Mouse (Mus musculus) neural tube, embryonic 14.5 days (tissue): ENCODE results near the gene C1qtnf6. TPM values are rescaled to one million over a fixed set of nuclear protein-coding genes. Genes with fewer than 3 reads are reported as not detected.

Source experiments
- ATAC-seq: fragments of 200-750 bp; cut with Nextera tagmentation; 2 replicates; pipeline ENCODE4 v1.8.0; 2017; ENCODE audit warnings: low read depth, mild to moderate bottlenecking, moderate TSS enrichment, moderate library complexity
- H3K27ac ChIP-seq: fragments of 300-500 bp; sonication (generic); 2 replicates; pipeline ENCODE4 v1.5.1; 2014; ENCODE audit warnings: low read depth, mild to moderate bottlenecking, control low read depth, low read length, moderate library complexity, mixed read lengths
- H3K27me3 ChIP-seq: fragments of 300-500 bp; sonication (generic); 2 replicates; pipeline ENCODE4 v1.6.1; 2014; ENCODE audit warnings: low read length; ENCODE audit not compliant: control insufficient read depth, insufficient read depth
- H3K36me3 ChIP-seq: fragments of 300-500 bp; sonication (generic); 2 replicates; pipeline ENCODE4 v1.6.1; 2014; ENCODE audit warnings: low read length, mixed read lengths; ENCODE audit not compliant: control insufficient read depth, insufficient read depth
- H3K4me1 ChIP-seq: fragments of 300-500 bp; sonication (generic); 2 replicates; pipeline ENCODE4 v1.6.1; 2014; ENCODE audit warnings: low read length; ENCODE audit not compliant: control insufficient read depth, insufficient read depth
- H3K4me2 ChIP-seq: fragments of 300-500 bp; sonication (generic); 2 replicates; pipeline ENCODE4 v1.6.1; 2014; ENCODE audit warnings: mild to moderate bottlenecking, low read depth, low read length, control low read depth
- H3K4me3 ChIP-seq: fragments of 300-500 bp; sonication (generic); 2 replicates; pipeline ENCODE4 v1.5.1; 2014; ENCODE audit warnings: low read depth, low read length, control low read depth, mixed read lengths
- H3K9ac ChIP-seq: fragments of 300-500 bp; sonication (generic); replicated peaks from 2 replicates; pipeline ENCODE4 v1.6.1; 2014; ENCODE audit warnings: low read depth, mild to moderate bottlenecking, control low read depth, low read length, mixed read lengths
- H3K9me3 ChIP-seq: fragments of 300-500 bp; sonication (generic); 2 replicates; pipeline ENCODE4 v1.6.1; 2016; ENCODE audit warnings: low read length; ENCODE audit not compliant: control insufficient read depth
- WGBS: fragments of 180-500 bp; shearing (Covaris S2); extraction: QIAGEN DNeasy Blood & Tissue Kit; methylation state at CpG from one replicate; pipeline ENCODE4 v1.1.7; 2014; 5-methylcytosine and 5-hydroxymethylcytosine counted together
- polyA plus RNA-seq: library from polyadenylated mRNA; unstranded; fragments of >200 nt; fragmentation: Nextera tagmentation; extraction: Ambion mirVana; gene quantifications from 2 replicates; pipeline ENCODE4 v1.2.1, GENCODE M21; 2014

Gene C1qtnf6
- polyA plus RNA-seq, 1 experiment from 2014 or later, result 6.0 TPM

DNA sequence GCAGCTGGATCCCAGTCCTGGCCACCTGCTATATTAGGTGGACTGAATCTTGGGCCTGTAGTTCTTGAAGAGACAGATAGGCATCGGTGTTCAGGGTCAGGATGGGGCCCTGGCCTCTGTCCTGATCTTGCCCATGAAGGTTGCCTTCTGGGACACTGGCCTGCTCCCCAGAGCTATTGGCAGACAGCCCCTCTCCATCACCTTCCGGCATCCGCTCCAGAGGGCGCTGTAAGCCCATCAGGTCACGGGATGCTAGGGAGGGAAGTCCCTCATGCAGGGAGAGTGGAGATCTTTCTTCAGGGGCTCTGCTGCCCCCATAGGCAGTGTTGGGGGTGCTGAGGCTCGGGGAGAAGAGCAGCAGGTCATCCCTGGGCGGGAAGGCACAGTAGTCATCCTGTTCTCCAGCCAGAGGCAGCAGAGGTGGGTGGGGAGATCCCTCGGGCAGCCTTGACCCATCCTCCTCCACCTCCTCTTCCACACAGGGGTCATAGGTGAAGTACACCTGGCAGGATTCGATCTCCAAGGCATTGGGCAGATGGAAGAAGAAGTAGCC, 49.7 kb downstream of the C1qtnf6 start:
- Histone ChIP-seq H3K9ac (no peak overlapping the region), H3K27ac (no peak overlapping the region), H3K36me3 (no peaks in the 10 kb centered on the region), H3K27me3 (no peaks in the 10 kb centered on the region), H3K4me3 (no peak overlapping the region), H3K4me2 (no peak overlapping the region), H3K4me1 (no peaks in the 10 kb centered on the region), H3K9me3 (no peaks in the 10 kb centered on the region)
- 45% methylated on average over 9 of the region's 9 CpGs for WGBS
- no peak for ATAC-seq

DNA sequence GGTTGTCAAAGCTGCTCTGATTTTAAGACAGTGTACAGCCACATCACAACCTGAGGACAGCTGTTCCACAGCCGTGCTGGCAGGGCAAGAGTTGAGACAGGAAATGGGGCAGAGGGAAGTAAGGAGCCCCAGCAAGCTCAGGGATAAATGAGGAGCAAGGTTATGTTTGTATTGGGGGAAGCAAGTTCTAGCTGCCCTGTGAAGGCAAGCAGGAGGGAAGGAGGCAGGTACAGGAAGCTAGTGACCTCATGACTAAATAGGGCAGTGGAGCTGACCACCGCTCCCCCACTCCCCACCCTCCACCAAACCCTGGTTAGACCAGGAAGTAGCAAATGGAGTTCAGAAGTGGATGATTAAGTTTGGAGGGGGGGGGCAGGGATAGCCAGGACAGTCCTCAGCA, 50.2 kb downstream of the C1qtnf6 start:
- H3K4me3 ChIP-seq, result no peak overlapping the region

DNA sequence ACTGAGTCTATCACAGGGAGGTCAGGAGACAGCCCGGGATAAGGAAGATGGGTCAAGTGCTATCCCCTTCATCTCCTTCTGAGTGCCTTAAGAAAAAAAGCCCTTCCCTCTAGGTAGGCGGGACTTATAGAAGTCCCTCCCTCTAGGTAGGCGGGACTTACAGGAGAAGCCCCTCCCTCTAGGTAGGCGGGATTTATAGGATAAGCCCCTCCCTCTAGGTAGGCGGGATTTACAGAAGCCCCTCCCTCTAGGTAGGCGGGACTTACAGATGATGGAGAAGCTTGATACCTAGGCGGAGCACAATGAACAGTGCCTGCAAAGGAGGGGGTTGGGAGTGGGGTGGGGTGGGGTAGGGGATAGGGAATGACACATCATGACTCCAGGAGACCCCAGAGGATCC, 51.1 kb downstream of the C1qtnf6 start:
- H3K4me3 ChIP-seq, result no peak overlapping the region
- no peaks in the 10 kb centered on the region for H3K36me3 ChIP-seq
- no peaks in the 10 kb centered on the region for H3K27me3 ChIP-seq
- no peaks in the 10 kb centered on the region for H3K4me1 ChIP-seq
- ATAC-seq, result no peak
- H3K9me3 ChIP-seq, result no peaks in the 10 kb centered on the region
- no peak overlapping the region for H3K27ac ChIP-seq
- no peak overlapping the region for H3K4me2 ChIP-seq
- no peak overlapping the region for H3K9ac ChIP-seq
- WGBS, result 75% methylated on average over 7 of the region's 7 CpGs

More for the DNA sequence above, 50.2 kb downstream of the C1qtnf6 start:
- H3K4me1 ChIP-seq, result no peaks in the 10 kb centered on the region
- H3K27me3 ChIP-seq, result no peaks in the 10 kb centered on the region
- H3K9me3 ChIP-seq, result no peaks in the 10 kb centered on the region
- no peak overlapping the region for H3K4me2 ChIP-seq
- no peak overlapping the region for H3K27ac ChIP-seq
- no peak overlapping the region for H3K9ac ChIP-seq
- WGBS, result 86% methylated on average over 2 of the region's 2 CpGs
- ATAC-seq, result no peak
- H3K36me3 ChIP-seq, result no peaks in the 10 kb centered on the region

DNA sequence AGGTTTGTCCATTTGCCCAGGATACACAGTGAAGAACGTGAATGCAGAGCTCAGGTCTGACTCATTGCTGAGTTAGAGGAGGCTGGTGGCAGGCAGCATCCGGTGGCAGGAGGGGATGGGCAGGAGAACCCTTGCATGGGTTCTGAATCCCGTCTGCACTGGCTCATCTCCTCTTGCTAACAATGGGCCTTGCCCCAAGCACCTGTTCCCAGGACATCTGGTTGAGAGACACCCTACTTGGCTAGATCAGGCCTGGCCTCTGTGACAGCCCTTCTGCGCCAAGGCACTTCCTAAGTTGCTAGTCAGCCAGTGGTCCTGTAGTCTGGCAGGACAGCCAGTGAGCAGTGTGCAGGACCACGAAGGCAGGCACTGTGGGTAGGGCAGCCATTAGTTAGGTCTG, 51.7 kb downstream of the C1qtnf6 start:
- Histone ChIP-seq H3K9ac (no peak overlapping the region), H3K4me3 (no peak overlapping the region), H3K9me3 (no peaks in the 10 kb centered on the region), H3K27me3 (no peaks in the 10 kb centered on the region), H3K4me2 (no peak overlapping the region), H3K4me1 (no peaks in the 10 kb centered on the region), H3K36me3 (no peaks in the 10 kb centered on the region), H3K27ac (no peak overlapping the region)
- WGBS, result 79% methylated on average over 5 of the region's 5 CpGs
- ATAC-seq, result no peak

DNA sequence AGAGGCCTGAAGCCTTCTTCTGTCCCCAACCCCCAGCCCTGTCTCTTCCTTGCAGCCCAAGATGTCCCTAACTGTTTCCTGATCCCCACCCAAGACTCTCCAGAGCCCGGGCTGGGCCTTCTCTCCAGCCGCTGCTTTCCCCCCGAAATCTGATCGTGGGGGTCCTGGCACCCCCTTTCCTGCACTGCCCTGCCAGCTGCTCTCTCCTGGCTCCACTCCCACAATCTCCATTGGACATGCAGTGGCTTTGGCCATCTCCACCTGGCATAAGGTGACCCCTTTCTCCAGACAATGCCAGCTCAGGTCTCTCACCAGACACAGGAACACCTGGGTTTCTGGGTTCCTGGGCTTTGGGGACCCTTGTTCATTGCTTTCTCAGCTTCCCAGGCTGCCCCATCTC, 53.1 kb downstream of the C1qtnf6 start:
- Histone ChIP-seq H3K9ac (no peak overlapping the region), H3K27me3 (no peaks in the 10 kb centered on the region), H3K27ac (no peak overlapping the region), H3K36me3 (no peaks in the 10 kb centered on the region), H3K4me1 (no peaks in the 10 kb centered on the region), H3K4me2 (no peak overlapping the region), H3K4me3 (no peak overlapping the region), H3K9me3 (no peaks in the 10 kb centered on the region)
- WGBS, result 91% methylated on average over 4 of the region's 4 CpGs
- no peak for ATAC-seq

DNA sequence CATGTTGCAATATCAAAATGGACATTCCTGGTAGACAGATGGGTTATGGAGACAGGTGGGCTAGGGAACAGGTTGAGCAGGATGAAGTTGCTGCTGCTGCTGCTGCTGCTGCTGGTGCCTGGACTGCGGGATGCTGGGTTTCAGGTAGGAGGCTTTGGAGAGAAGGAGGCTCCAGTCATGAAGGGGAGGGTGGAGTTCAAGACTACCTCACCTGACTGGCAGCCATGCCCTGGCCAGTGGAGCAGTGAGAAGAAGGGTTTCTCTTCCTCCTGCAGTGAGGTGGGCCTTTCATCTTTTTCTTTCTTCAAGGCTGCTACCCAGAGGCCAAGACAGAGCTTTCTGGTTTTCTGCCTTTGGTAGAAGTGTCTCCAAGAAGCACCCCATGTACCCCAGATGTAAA, 54.3 kb downstream of the C1qtnf6 start:
- no peaks in the 10 kb centered on the region for H3K27me3 ChIP-seq
- H3K9ac ChIP-seq, result no peak overlapping the region
- H3K36me3 ChIP-seq, result no peaks in the 10 kb centered on the region
- H3K9me3 ChIP-seq, result no peaks in the 10 kb centered on the region
- WGBS, result 85% methylated on average over 1 of the region's 1 CpGs
- no peak for ATAC-seq
- H3K4me1 ChIP-seq, result no peaks in the 10 kb centered on the region
- no peak overlapping the region for H3K27ac ChIP-seq
- H3K4me2 ChIP-seq, result no peak overlapping the region
- no peak overlapping the region for H3K4me3 ChIP-seq

DNA sequence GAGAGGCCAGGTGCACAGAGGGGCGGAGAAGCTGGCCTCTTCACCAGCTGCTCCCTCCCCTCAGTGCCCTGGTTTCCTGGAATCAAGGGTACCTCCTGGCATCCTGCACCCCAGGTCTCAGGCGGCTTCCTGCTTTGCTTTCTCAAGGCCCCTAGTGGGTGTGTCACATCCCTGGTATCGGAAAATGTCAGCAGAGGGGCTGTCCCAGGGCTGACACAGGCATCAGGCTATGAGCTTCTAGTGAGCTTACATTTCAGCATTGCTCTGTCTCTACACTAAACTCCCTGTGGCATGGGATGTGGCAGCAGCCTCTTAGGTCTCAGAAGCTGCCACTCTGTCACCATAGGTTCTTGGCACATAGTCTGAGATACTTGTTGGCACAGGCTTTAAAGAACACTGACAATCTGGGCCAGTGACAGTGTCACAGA, 55.6 kb downstream of the C1qtnf6 start:
- Histone ChIP-seq H3K9me3 (no peaks in the 10 kb centered on the region), H3K4me1 (no peaks in the 10 kb centered on the region), H3K36me3 (no peaks in the 10 kb centered on the region), H3K27ac (no peak overlapping the region), H3K27me3 (no peaks in the 10 kb centered on the region), H3K4me2 (no peak overlapping the region), H3K4me3 (no peak overlapping the region), H3K9ac (no peak overlapping the region)
- ATAC-seq, result no peak
- 64% methylated on average over 3 of the region's 3 CpGs for WGBS

DNA sequence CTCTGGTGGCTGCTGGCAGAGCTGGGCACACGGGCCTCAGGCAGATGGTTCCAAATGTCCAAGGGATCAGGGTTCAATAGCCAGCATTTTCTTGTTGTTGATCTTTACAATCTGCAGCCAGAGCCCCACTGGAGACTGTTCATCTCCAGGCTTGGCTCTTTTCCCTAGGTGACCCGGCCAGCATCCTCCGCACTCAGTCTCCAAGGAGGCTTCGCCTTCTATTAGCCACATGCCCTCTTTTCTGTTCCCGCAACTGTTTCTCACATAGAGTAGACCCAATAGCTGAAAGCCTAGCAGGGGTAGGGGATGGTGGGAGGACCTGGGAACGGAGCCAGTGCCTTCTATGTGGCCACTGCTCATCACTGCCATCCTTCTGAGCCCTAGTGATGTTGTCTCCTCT, 57.8 kb downstream of the C1qtnf6 start:
- ATAC-seq, result no peak
- WGBS, result 84% methylated on average over 6 of the region's 6 CpGs
- no peaks in the 10 kb centered on the region for H3K36me3 ChIP-seq

More for the DNA sequence above, 57.8 kb downstream of the C1qtnf6 start:
- Histone ChIP-seq H3K27ac (no peak overlapping the region), H3K27me3 (no peaks in the 10 kb centered on the region), H3K4me3 (no peak overlapping the region), H3K4me1 (no peaks in the 10 kb centered on the region), H3K4me2 (no peak overlapping the region), H3K9ac (no peak overlapping the region), H3K9me3 (no peaks in the 10 kb centered on the region)
